Mouse (Mus musculus): ENCODE measurements at regions not wholly inside any gene's neighbourhood (a gene's known extent, or its start where the extent isn't known, plus 50 kb on each side); places are given as distances from the start of the nearest gene placed in this dataset.

GRCm38 (mm10) chr15:16990848-16991247, 262.3 kb downstream of the Cdh9 start:
- DNase-seq (ENCODE audit: low spot score) (no peak), ATAC-seq (ENCODE audit: extremely low read depth, insufficient number of reproducible peaks, low FRiP score, poor library complexity, severe bottlenecking) (no peak)
- no peaks in the 10 kb centered on the region for H3K27me3 ChIP-seq (ENCODE audit: insufficient read depth, low read length)
- H3K4me1 ChIP-seq (ENCODE audit: insufficient read depth, low read depth, low read length), result no peaks in the 10 kb centered on the region
- no peaks in the 10 kb centered on the region for H3K36me3 ChIP-seq (replicated peaks)
- H3K9me3 ChIP-seq (replicated peaks), result no peaks in the 10 kb centered on the region
- no peak overlapping the region for H3K4me3 ChIP-seq (ENCODE audit: low read depth, low read length)
- TF ChIP-seq POLR2AphosphoS5 (IDR thresholded peaks at IDR 0.05; ENCODE audit: insufficient replicate concordance, low read depth, low read length) (no peak), GATA2 (IDR thresholded peaks at IDR 0.05; ENCODE audit: borderline replicate concordance, low read depth, low read length) (no peak), TAL1 (conservative IDR thresholded peaks at IDR 0.05; ENCODE audit: low read depth, low read length) (no peak), GATA1 (IDR thresholded peaks at IDR 0.05; ENCODE audit: borderline replicate concordance, low read length) (no peak), CTCF (IDR thresholded peaks at IDR 0.05; ENCODE audit: low read depth, low read length) (no peak)

- Histone ChIP-seq H3K4me3 (ENCODE audit: low read depth, low read length) (no peak overlapping the region), H3K4me1 (ENCODE audit: insufficient read depth, low read depth, low read length) (no peaks in the 10 kb centered on the region), H3K9me3 (replicated peaks) (no peaks in the 10 kb centered on the region), H3K36me3 (replicated peaks) (no peaks in the 10 kb centered on the region), H3K27me3 (ENCODE audit: insufficient read depth, low read length) (no peaks in the 10 kb centered on the region)
- no peak for ATAC-seq (ENCODE audit: extremely low read depth, insufficient number of reproducible peaks, low FRiP score, poor library complexity, severe bottlenecking)
- no peak for TF ChIP-seq GATA2 (IDR thresholded peaks at IDR 0.05; ENCODE audit: borderline replicate concordance, low read depth, low read length)
- no peak for TF ChIP-seq GATA1 (IDR thresholded peaks at IDR 0.05; ENCODE audit: borderline replicate concordance, low read length)
- no peak for TF ChIP-seq POLR2AphosphoS5 (IDR thresholded peaks at IDR 0.05; ENCODE audit: insufficient replicate concordance, low read depth, low read length)
- TF ChIP-seq TAL1 (conservative IDR thresholded peaks at IDR 0.05; ENCODE audit: low read depth, low read length), result no peak
- TF ChIP-seq CTCF (IDR thresholded peaks at IDR 0.05; ENCODE audit: low read depth, low read length), result no peak
- no peak for DNase-seq (ENCODE audit: low spot score)
Measured at GRCm38 (mm10) chr15:16995667-16996066, 267.1 kb downstream of the Cdh9 start.

- H3K27me3 ChIP-seq (ENCODE audit: insufficient read depth, low read length), result no peaks in the 10 kb centered on the region
- H3K36me3 ChIP-seq (replicated peaks), result no peaks in the 10 kb centered on the region
- DNase-seq (ENCODE audit: low spot score) (no peak), ATAC-seq (ENCODE audit: extremely low read depth, insufficient number of reproducible peaks, low FRiP score, poor library complexity, severe bottlenecking) (no peak)
- no peaks in the 10 kb centered on the region for H3K9me3 ChIP-seq (replicated peaks)
- H3K4me1 ChIP-seq (ENCODE audit: insufficient read depth, low read depth, low read length), result no peaks in the 10 kb centered on the region
- TF ChIP-seq GATA2 (IDR thresholded peaks at IDR 0.05; ENCODE audit: borderline replicate concordance, low read depth, low read length), result no peak
- TF ChIP-seq GATA1 (IDR thresholded peaks at IDR 0.05; ENCODE audit: borderline replicate concordance, low read length), result no peak
- TF ChIP-seq POLR2AphosphoS5 (IDR thresholded peaks at IDR 0.05; ENCODE audit: insufficient replicate concordance, low read depth, low read length), result no peak
- no peak for TF ChIP-seq TAL1 (conservative IDR thresholded peaks at IDR 0.05; ENCODE audit: low read depth, low read length)
- TF ChIP-seq CTCF (IDR thresholded peaks at IDR 0.05; ENCODE audit: low read depth, low read length), result no peak
- no peak overlapping the region for H3K4me3 ChIP-seq (ENCODE audit: low read depth, low read length)
Measured at GRCm38 (mm10) chr15:17006139-17006538, 277.6 kb downstream of the Cdh9 start.

DNA sequence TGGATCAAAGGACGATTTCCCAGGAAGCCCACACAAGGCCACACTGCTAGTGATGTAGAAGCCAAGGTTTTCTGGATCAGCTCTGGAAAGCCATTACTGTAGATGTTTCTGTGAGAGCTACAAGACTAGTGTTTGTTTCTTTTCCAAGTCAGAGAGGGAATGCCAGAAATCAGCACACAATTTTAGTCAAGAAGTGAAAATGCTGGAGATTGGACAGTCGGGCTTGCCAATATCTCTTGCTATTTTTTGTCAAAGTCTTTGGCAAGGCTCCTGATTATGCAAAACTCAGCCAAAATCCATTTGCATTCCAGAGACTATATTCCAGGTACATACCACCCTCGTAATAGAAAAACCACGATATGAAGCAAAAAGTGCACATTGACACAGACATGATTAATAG, 279.3 kb downstream of the Cdh9 start:
- no peaks in the 10 kb centered on the region for H3K9me3 ChIP-seq (replicated peaks)
- TF ChIP-seq CTCF (IDR thresholded peaks at IDR 0.05; ENCODE audit: low read depth, low read length), result no peak
- no peak for TF ChIP-seq GATA2 (IDR thresholded peaks at IDR 0.05; ENCODE audit: borderline replicate concordance, low read depth, low read length)
- no peak for TF ChIP-seq TAL1 (conservative IDR thresholded peaks at IDR 0.05; ENCODE audit: low read depth, low read length)
- TF ChIP-seq GATA1 (IDR thresholded peaks at IDR 0.05; ENCODE audit: borderline replicate concordance, low read length), result no peak
- TF ChIP-seq POLR2AphosphoS5 (IDR thresholded peaks at IDR 0.05; ENCODE audit: insufficient replicate concordance, low read depth, low read length), result no peak
- no peak overlapping the region for H3K4me3 ChIP-seq (ENCODE audit: low read depth, low read length)
- H3K36me3 ChIP-seq (replicated peaks), result no peaks in the 10 kb centered on the region
- no peaks in the 10 kb centered on the region for H3K27me3 ChIP-seq (ENCODE audit: insufficient read depth, low read length)
- DNase-seq (ENCODE audit: low spot score), result no peak
- no peaks in the 10 kb centered on the region for H3K4me1 ChIP-seq (ENCODE audit: insufficient read depth, low read depth, low read length)
- no peak for ATAC-seq (ENCODE audit: extremely low read depth, insufficient number of reproducible peaks, low FRiP score, poor library complexity, severe bottlenecking)

- no peak for TF ChIP-seq POLR2AphosphoS5 (IDR thresholded peaks at IDR 0.05; ENCODE audit: insufficient replicate concordance, low read depth, low read length)
- TF ChIP-seq TAL1 (conservative IDR thresholded peaks at IDR 0.05; ENCODE audit: low read depth, low read length), result no peak
- no peak for TF ChIP-seq CTCF (IDR thresholded peaks at IDR 0.05; ENCODE audit: low read depth, low read length)
- no peak for TF ChIP-seq GATA1 (IDR thresholded peaks at IDR 0.05; ENCODE audit: borderline replicate concordance, low read length)
- TF ChIP-seq GATA2 (IDR thresholded peaks at IDR 0.05; ENCODE audit: borderline replicate concordance, low read depth, low read length), result no peak
- no peaks in the 10 kb centered on the region for H3K4me1 ChIP-seq (ENCODE audit: insufficient read depth, low read depth, low read length)
- no peaks in the 10 kb centered on the region for H3K9me3 ChIP-seq (replicated peaks)
- no peak for DNase-seq (ENCODE audit: low spot score)
- no peaks in the 10 kb centered on the region for H3K36me3 ChIP-seq (replicated peaks)
- ATAC-seq (ENCODE audit: extremely low read depth, insufficient number of reproducible peaks, low FRiP score, poor library complexity, severe bottlenecking), result no peak
- no peaks in the 10 kb centered on the region for H3K27me3 ChIP-seq (ENCODE audit: insufficient read depth, low read length)
- H3K4me3 ChIP-seq (ENCODE audit: low read depth, low read length), result no peak overlapping the region
Measured at GRCm38 (mm10) chr15:17048867-17049628, 320.5 kb downstream of the Cdh9 start.

GRCm38 (mm10) chr15:17069772-17070171, 341.2 kb downstream of the Cdh9 start:
- H3K4me3 ChIP-seq (ENCODE audit: low read depth, low read length), result no peak overlapping the region
- ATAC-seq (ENCODE audit: extremely low read depth, insufficient number of reproducible peaks, low FRiP score, poor library complexity, severe bottlenecking) (no peak), DNase-seq (ENCODE audit: low spot score) (no peak)
- no peaks in the 10 kb centered on the region for H3K4me1 ChIP-seq (ENCODE audit: insufficient read depth, low read depth, low read length)
- H3K36me3 ChIP-seq (replicated peaks), result no peaks in the 10 kb centered on the region
- H3K27me3 ChIP-seq (ENCODE audit: insufficient read depth, low read length), result no peaks in the 10 kb centered on the region
- TF ChIP-seq GATA1 (IDR thresholded peaks at IDR 0.05; ENCODE audit: borderline replicate concordance, low read length), result no peak
- TF ChIP-seq TAL1 (conservative IDR thresholded peaks at IDR 0.05; ENCODE audit: low read depth, low read length), result no peak
- no peak for TF ChIP-seq GATA2 (IDR thresholded peaks at IDR 0.05; ENCODE audit: borderline replicate concordance, low read depth, low read length)
- no peak for TF ChIP-seq POLR2AphosphoS5 (IDR thresholded peaks at IDR 0.05; ENCODE audit: insufficient replicate concordance, low read depth, low read length)
- no peak for TF ChIP-seq CTCF (IDR thresholded peaks at IDR 0.05; ENCODE audit: low read depth, low read length)
- H3K9me3 ChIP-seq (replicated peaks), result no peaks in the 10 kb centered on the region

Data from G1E (cell line).